Mouse (Mus musculus) midbrain, postnatal 0 days (tissue): ENCODE results near the gene Ern1. TPM values are rescaled to one million over a fixed set of nuclear protein-coding genes. Genes with fewer than 3 reads are reported as not detected.
A peak's percentile ranks its signal among the peaks of the same experiment; 100 is the strongest.
"Not testable (repeated sequence)": the region's sequence is repeated elsewhere in the genome, so short reads cannot be mapped to it uniquely, and the experiment has no call there.

Experiments
- ATAC-seq: fragments of 200-750 bp; cut with Nextera tagmentation; 2 replicates; pipeline ENCODE4 v1.8.0; 2017; ENCODE audit warnings: moderate number of reproducible peaks, mild to moderate bottlenecking, moderate TSS enrichment, moderate library complexity; ENCODE audit not compliant: low FRiP score
- DNase-seq: peaks from one replicate; pipeline ENCODE4 v3.0.0-alpha.2; 2015; ENCODE audit warnings: low spot score
- H3K27ac ChIP-seq: fragments of 300-500 bp; sonication (generic); 2 replicates; pipeline ENCODE4 v1.5.1; 2014; ENCODE audit warnings: low read depth, mild to moderate bottlenecking, low read length, mixed read lengths
- H3K27me3 ChIP-seq: fragments of 300-500 bp; sonication (generic); 2 replicates; pipeline ENCODE4 v1.6.1; 2014; ENCODE audit warnings: low read length, control low read depth, mixed read lengths; ENCODE audit not compliant: insufficient read depth
- H3K36me3 ChIP-seq: fragments of 300-500 bp; sonication (generic); 2 replicates; pipeline ENCODE4 v1.6.1; 2014; ENCODE audit warnings: low read length, control low read depth, mixed read lengths; ENCODE audit not compliant: insufficient read depth
- H3K4me1 ChIP-seq: fragments of 300-500 bp; sonication (generic); 2 replicates; pipeline ENCODE4 v1.6.1; 2014; ENCODE audit warnings: mild to moderate bottlenecking, control low read depth, antibody characterized with exemption, low read length, mixed read lengths; ENCODE audit not compliant: insufficient read depth
- H3K4me2 ChIP-seq: fragments of 300-500 bp; sonication (generic); 2 replicates; pipeline ENCODE4 v1.6.1; 2014; ENCODE audit warnings: low read depth, mild to moderate bottlenecking, low read length, mixed read lengths; ENCODE audit not compliant: poor library complexity, severe bottlenecking
- H3K4me3 ChIP-seq: fragments of 300-500 bp; sonication (generic); 2 replicates; pipeline ENCODE4 v1.5.1; 2014; ENCODE audit warnings: low read depth, mild to moderate bottlenecking, low read length, moderate library complexity
- H3K9ac ChIP-seq: fragments of 300-500 bp; sonication (generic); replicated peaks from 2 replicates; pipeline ENCODE4 v1.6.1; 2014; ENCODE audit warnings: mild to moderate bottlenecking, low read length, moderate library complexity, mixed read lengths; ENCODE audit not compliant: poor library complexity, severe bottlenecking
- H3K9me3 ChIP-seq: fragments of 300-500 bp; sonication (generic); 2 replicates; pipeline ENCODE4 v1.6.1; 2016; ENCODE audit warnings: low read length, control low read depth
- CTCF ChIP-seq: IDR thresholded peaks from 2 replicates; pipeline ENCODE4 v1.5.1; 2016; ENCODE audit warnings: antibody characterized with exemption, mild to moderate bottlenecking
- whole genome bisulfite sequencing: fragments of 180-500 bp; shearing (Covaris S2); extraction: QIAGEN DNeasy Blood & Tissue Kit; methylation state at CpG from one replicate; pipeline ENCODE4 v1.1.7; 2014; 5-methylcytosine and 5-hydroxymethylcytosine counted together
- polyA plus RNA-seq: library from polyadenylated mRNA; unstranded; fragments of >200 nt; fragmentation: Nextera tagmentation; extraction: Ambion mirVana; gene quantifications from 2 replicates; pipeline ENCODE4 v1.2.1, GENCODE M21; 2015
- total RNA-seq: library from RNA; depleted of rRNA; stranded (reverse); fragments of >200 nt; gene quantifications from 2 replicates; pipeline ENCODE4 v1.2.3, GENCODE M21; 2014

The Ern1 gene
- total and polyA plus RNA-seq, 2 experiments from 2014 or later: 3.7 to 10.3 TPM

- ATAC-seq (peak; percentile 67), DNase-seq (peak; percentile 79)
- Histone ChIP-seq H3K4me3 (peak overlapping the region; percentile 81), H3K27me3 (no peaks in the 10 kb centered on the region), H3K4me1 (no peaks in the 10 kb centered on the region), H3K36me3 (no peaks in the 10 kb centered on the region), H3K27ac (peak overlapping the region; percentile 94), H3K4me2 (peak overlapping the region; percentile 83), H3K9me3 (no peaks in the 10 kb centered on the region), H3K9ac (peak overlapping the region; percentile 91)
- TF ChIP-seq CTCF: no peak
- under 1% methylated on average over 22 of the region's 22 CpGs for WGBS
Observed at GRCm38 (mm10) chr11:106501308-106502158, 13.9 kb upstream of the Ern1 start.

GRCm38 (mm10) chr11:106500393-106501307, 13.0 kb upstream of the Ern1 start:
- Histone ChIP-seq H3K36me3 (no peaks in the 10 kb centered on the region), H3K4me2 (peak overlapping the region; percentile 83), H3K9ac (peak overlapping the region; percentile 91), H3K4me3 (peak overlapping the region; percentile 81), H3K4me1 (no peaks in the 10 kb centered on the region), H3K9me3 (no peaks in the 10 kb centered on the region), H3K27ac (peak overlapping the region; percentile 94), H3K27me3 (no peaks in the 10 kb centered on the region)
- ATAC-seq: peak; percentile 97
- under 1% methylated on average over 50 of the region's 55 CpGs for WGBS
- TF ChIP-seq CTCF: no peak
- peak; percentile 100 for DNase-seq

GRCm38 (mm10) chr11:106498739-106499379, 11.2 kb upstream of the Ern1 start:
- H3K36me3 ChIP-seq: no peaks in the 10 kb centered on the region
- no peak overlapping the region for H3K9ac ChIP-seq
- TF ChIP-seq CTCF: no peak
- H3K27me3 ChIP-seq: no peaks in the 10 kb centered on the region
- ATAC-seq: no peak
- no peaks in the 10 kb centered on the region for H3K4me1 ChIP-seq
- no peak overlapping the region for H3K4me2 ChIP-seq
- H3K9me3 ChIP-seq: no peaks in the 10 kb centered on the region
- 8% methylated on average over 4 of the region's 4 CpGs for WGBS
- no peak overlapping the region for H3K4me3 ChIP-seq
- DNase-seq: no peak
- H3K27ac ChIP-seq: no peak overlapping the region

GRCm38 (mm10) chr11:106497926-106498325, 10.3 kb upstream of the Ern1 start:
- H3K27ac ChIP-seq: no peak overlapping the region
- 91% methylated on average over 2 of the region's 2 CpGs for WGBS
- DNase-seq (no peak), ATAC-seq (no peak)
- no peak overlapping the region for H3K4me2 ChIP-seq
- H3K9me3 ChIP-seq: no peaks in the 10 kb centered on the region
- no peaks in the 10 kb centered on the region for H3K4me1 ChIP-seq
- H3K27me3 ChIP-seq: no peaks in the 10 kb centered on the region
- H3K36me3 ChIP-seq: no peaks in the 10 kb centered on the region
- no peak overlapping the region for H3K4me3 ChIP-seq
- 0 out of 2 replicates have a peak, but pooled peaks have one; percentile 14 for TF ChIP-seq CTCF
- no peak overlapping the region for H3K9ac ChIP-seq

GRCm38 (mm10) chr11:106497009-106497408, 9.4 kb upstream of the Ern1 start:
- 88% methylated on average over 2 of the region's 2 CpGs for WGBS

More at GRCm38 (mm10) chr11:106497009-106497408, 9.4 kb upstream of the Ern1 start:
- H3K4me2 ChIP-seq, H3K4me1 ChIP-seq, H3K9me3 ChIP-seq, ATAC-seq, H3K27ac ChIP-seq, H3K36me3 ChIP-seq, H3K27me3 ChIP-seq, H3K4me3 ChIP-seq, DNase-seq, H3K9ac ChIP-seq: not testable (repeated sequence)
